Mouse (Mus musculus): ENCODE measurements at regions not wholly inside any gene's neighbourhood (a gene's known extent, or its start where the extent isn't known, plus 50 kb on each side); places are given as distances from the start of the nearest gene placed in this dataset.

DNA sequence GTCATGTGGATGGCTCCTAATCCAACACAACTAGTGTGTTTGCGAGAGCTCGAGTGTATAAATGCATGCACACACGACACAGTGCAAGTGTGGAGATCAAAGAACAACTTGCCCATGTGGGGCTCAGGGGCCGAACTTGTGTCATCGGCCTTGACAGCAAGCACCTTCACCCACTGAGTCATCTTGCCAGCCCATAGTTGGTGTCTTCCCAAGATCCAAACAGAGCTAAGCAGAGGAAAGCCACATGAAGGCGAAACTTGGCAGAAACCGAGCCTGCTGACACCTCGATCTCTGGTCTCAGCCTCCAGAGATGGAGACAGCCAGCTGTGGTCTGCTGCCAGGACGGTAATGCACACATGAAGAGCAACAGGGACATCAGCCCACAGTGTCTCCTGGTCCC lies 177.1 kb downstream of the 3100002H09Rik start:
- Histone ChIP-seq H3K36me3 (ENCODE audit: control insufficient read depth, insufficient read depth, low read length, poor library complexity, severe bottlenecking) (no peaks in the 10 kb centered on the region), H3K27ac (ENCODE audit: insufficient read depth, low read length) (no peak overlapping the region), H3K9me3 (replicated peaks; ENCODE audit: control insufficient read depth, insufficient read depth, low read length, poor library complexity, severe bottlenecking) (no peaks in the 10 kb centered on the region), H3K27me3 (ENCODE audit: control insufficient read depth, insufficient read depth, low read length, poor library complexity, severe bottlenecking) (no peaks in the 10 kb centered on the region), H3K4me3 (ENCODE audit: low read depth, low read length) (no peak overlapping the region), H3K4me1 (ENCODE audit: control insufficient read depth, insufficient read depth, low read length) (peaks cover 4% of the 10 kb centered on the region), H3K9ac (ENCODE audit: low read depth, poor library complexity, severe bottlenecking) (no peak overlapping the region)
- TF ChIP-seq POLR2A (IDR thresholded peaks at IDR 0.05; ENCODE audit: insufficient read depth, low read length) (no peak), EP300 (IDR thresholded peaks at IDR 0.05; ENCODE audit: insufficient read depth, low read depth, low read length) (no peak), CTCF (IDR thresholded peaks at IDR 0.05; ENCODE audit: low read depth, low read length) (no peak)

DNA sequence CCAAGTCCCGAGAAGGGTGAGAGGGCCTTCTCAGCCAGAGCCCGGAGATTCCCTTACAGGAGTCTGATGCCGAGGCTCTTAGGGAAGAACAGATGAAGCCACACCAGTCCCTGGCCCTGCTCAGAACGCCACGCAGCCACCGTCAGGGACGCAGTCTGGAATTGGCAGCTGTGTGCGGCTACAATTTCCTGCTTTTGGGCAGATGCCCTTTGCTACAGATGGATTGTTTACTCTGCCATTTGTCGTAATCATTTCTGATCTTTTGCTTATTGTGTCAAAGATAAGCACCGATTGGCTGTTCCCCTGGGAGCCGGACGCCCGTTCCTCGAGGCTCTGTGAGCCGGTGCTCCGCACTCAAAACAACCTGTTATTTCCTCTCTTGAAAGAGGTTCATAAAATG lies 179.4 kb downstream of the 3100002H09Rik start:
- H3K9ac ChIP-seq (ENCODE audit: low read depth, poor library complexity, severe bottlenecking) = no peak overlapping the region
- no peaks in the 10 kb centered on the region for H3K36me3 ChIP-seq (ENCODE audit: control insufficient read depth, insufficient read depth, low read length, poor library complexity, severe bottlenecking)
- H3K4me1 ChIP-seq (ENCODE audit: control insufficient read depth, insufficient read depth, low read length) = peaks cover 4% of the 10 kb centered on the region
- no peak overlapping the region for H3K4me3 ChIP-seq (ENCODE audit: low read depth, low read length)
- H3K9me3 ChIP-seq (replicated peaks; ENCODE audit: control insufficient read depth, insufficient read depth, low read length, poor library complexity, severe bottlenecking) = no peaks in the 10 kb centered on the region
- no peaks in the 10 kb centered on the region for H3K27me3 ChIP-seq (ENCODE audit: control insufficient read depth, insufficient read depth, low read length, poor library complexity, severe bottlenecking)
- no peak overlapping the region for H3K27ac ChIP-seq (ENCODE audit: insufficient read depth, low read length)
- no peak for TF ChIP-seq CTCF (IDR thresholded peaks at IDR 0.05; ENCODE audit: low read depth, low read length)
- TF ChIP-seq POLR2A (IDR thresholded peaks at IDR 0.05; ENCODE audit: insufficient read depth, low read length) = no peak
- no peak for TF ChIP-seq EP300 (IDR thresholded peaks at IDR 0.05; ENCODE audit: insufficient read depth, low read depth, low read length)

DNA sequence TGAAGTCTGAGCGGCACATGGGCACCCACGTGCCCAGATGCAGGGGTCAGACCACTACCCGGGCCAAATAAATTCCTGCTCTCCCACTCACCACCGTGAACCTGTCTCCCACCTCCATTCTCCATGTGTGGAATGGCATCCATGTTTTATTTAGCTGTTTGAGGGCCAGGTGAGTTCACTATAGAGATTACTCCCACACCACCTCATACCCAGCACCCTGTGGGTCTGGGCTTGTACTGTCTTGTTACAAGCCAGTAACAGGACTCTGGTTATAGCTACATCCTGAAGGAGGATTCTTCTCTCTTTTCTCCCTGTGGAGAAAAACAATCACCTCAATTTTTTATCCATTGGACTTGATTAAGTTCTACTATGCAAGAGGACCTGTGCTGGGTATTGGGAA lies 181.8 kb downstream of the 3100002H09Rik start:
- no peak for TF ChIP-seq EP300 (IDR thresholded peaks at IDR 0.05; ENCODE audit: insufficient read depth, low read depth, low read length)
- TF ChIP-seq CTCF (IDR thresholded peaks at IDR 0.05; ENCODE audit: low read depth, low read length) = no peak
- no peak for TF ChIP-seq POLR2A (IDR thresholded peaks at IDR 0.05; ENCODE audit: insufficient read depth, low read length)
- no peaks in the 10 kb centered on the region for H3K27me3 ChIP-seq (ENCODE audit: control insufficient read depth, insufficient read depth, low read length, poor library complexity, severe bottlenecking)

DNA sequence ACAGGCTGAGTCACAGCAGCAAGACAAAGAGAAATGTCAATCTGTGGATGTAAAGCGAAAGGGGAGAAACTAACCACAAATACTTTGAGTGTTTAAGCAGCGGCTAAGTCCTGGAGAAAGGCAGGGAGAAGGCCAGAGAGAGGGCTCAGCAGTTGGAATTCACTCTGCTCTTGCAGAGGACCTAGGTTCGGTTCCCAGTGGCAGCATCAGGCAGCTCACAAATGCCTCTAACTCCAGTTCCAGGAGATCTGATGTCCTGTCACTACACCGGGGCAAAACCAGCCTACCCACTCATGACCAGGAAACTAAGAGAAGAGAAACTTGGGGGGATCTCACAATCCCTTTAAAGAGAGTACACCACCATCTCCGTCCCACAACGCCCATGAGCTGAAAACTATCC lies 188.2 kb downstream of the 3100002H09Rik start:
- Histone ChIP-seq H3K4me1 (ENCODE audit: control insufficient read depth, insufficient read depth, low read length) (no peaks in the 10 kb centered on the region), H3K9ac (ENCODE audit: low read depth, poor library complexity, severe bottlenecking) (no peak overlapping the region), H3K4me3 (ENCODE audit: low read depth, low read length) (no peak overlapping the region), H3K9me3 (replicated peaks; ENCODE audit: control insufficient read depth, insufficient read depth, low read length, poor library complexity, severe bottlenecking) (no peaks in the 10 kb centered on the region; the same call in 1 of the 2 replicates), H3K27me3 (ENCODE audit: control insufficient read depth, insufficient read depth, low read length, poor library complexity, severe bottlenecking) (no peaks in the 10 kb centered on the region), H3K27ac (ENCODE audit: insufficient read depth, low read length) (no peak overlapping the region), H3K36me3 (ENCODE audit: control insufficient read depth, insufficient read depth, low read length, poor library complexity, severe bottlenecking) (no peaks in the 10 kb centered on the region)
- TF ChIP-seq POLR2A (IDR thresholded peaks at IDR 0.05; ENCODE audit: insufficient read depth, low read length) (no peak), CTCF (IDR thresholded peaks at IDR 0.05; ENCODE audit: low read depth, low read length) (no peak), EP300 (IDR thresholded peaks at IDR 0.05; ENCODE audit: insufficient read depth, low read depth, low read length) (no peak)

More for the DNA sequence above, 181.8 kb downstream of the 3100002H09Rik start:
- Histone ChIP-seq H3K27ac (ENCODE audit: insufficient read depth, low read length) (no peak overlapping the region), H3K4me1 (ENCODE audit: control insufficient read depth, insufficient read depth, low read length) (peaks cover 4% of the 10 kb centered on the region), H3K4me3 (ENCODE audit: low read depth, low read length) (no peak overlapping the region), H3K9ac (ENCODE audit: low read depth, poor library complexity, severe bottlenecking) (no peak overlapping the region), H3K36me3 (ENCODE audit: control insufficient read depth, insufficient read depth, low read length, poor library complexity, severe bottlenecking) (no peaks in the 10 kb centered on the region), H3K9me3 (replicated peaks; ENCODE audit: control insufficient read depth, insufficient read depth, low read length, poor library complexity, severe bottlenecking) (no peaks in the 10 kb centered on the region)

DNA sequence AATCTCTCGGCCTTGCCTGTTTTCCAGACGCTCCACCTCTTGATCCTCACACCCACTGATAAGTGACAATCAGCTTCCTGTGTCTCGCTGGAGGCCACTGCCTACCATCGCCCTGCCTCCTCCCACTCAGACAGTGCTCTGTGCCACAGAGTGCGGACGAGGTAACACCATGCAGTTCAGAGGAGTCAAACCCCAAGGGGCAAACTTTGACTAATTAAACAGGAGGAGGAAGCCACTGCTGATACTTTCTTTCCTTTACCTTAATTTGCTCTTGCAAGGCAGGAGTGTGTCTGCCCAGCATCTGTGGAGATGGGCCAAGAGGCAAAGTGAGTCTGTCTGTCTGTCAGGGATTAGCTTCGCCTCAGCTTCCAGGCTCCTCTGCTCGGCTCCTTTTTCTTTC lies 192.2 kb downstream of the 3100002H09Rik start:
- no peaks in the 10 kb centered on the region for H3K4me1 ChIP-seq (ENCODE audit: control insufficient read depth, insufficient read depth, low read length)
- no peak overlapping the region for H3K4me3 ChIP-seq (ENCODE audit: low read depth, low read length)
- no peaks in the 10 kb centered on the region for H3K27me3 ChIP-seq (ENCODE audit: control insufficient read depth, insufficient read depth, low read length, poor library complexity, severe bottlenecking)
- H3K9ac ChIP-seq (ENCODE audit: low read depth, poor library complexity, severe bottlenecking) = no peak overlapping the region
- H3K36me3 ChIP-seq (ENCODE audit: control insufficient read depth, insufficient read depth, low read length, poor library complexity, severe bottlenecking) = no peaks in the 10 kb centered on the region
- TF ChIP-seq CTCF (IDR thresholded peaks at IDR 0.05; ENCODE audit: low read depth, low read length) = no peak
- no peak for TF ChIP-seq EP300 (IDR thresholded peaks at IDR 0.05; ENCODE audit: insufficient read depth, low read depth, low read length)
- TF ChIP-seq POLR2A (IDR thresholded peaks at IDR 0.05; ENCODE audit: insufficient read depth, low read length) = no peak
- no peak overlapping the region for H3K27ac ChIP-seq (ENCODE audit: insufficient read depth, low read length)
- no peaks in the 10 kb centered on the region; the same call in 1 of the 2 replicates for H3K9me3 ChIP-seq (replicated peaks; ENCODE audit: control insufficient read depth, insufficient read depth, low read length, poor library complexity, severe bottlenecking)

DNA sequence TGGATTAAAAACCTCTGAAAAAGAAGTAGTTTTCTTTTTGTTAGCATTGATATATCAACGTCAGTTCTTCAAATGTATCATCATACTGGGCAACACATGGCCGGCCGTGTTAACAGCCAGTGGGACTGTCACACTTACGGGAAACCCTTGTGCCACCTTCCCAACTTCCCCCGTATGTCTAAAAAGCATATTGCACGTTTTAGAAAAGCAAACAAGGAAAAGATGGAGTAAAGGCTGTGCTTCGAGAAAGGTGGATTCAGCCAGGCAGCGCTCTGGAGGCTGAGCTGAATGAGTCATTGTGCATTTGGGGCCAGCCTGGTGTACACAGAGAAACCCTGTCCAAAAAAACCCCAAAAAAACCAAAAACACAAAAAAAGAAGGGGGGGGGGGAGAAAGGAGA lies 193.4 kb downstream of the 3100002H09Rik start:
- TF ChIP-seq EP300 (IDR thresholded peaks at IDR 0.05; ENCODE audit: insufficient read depth, low read depth, low read length) (no peak), CTCF (IDR thresholded peaks at IDR 0.05; ENCODE audit: low read depth, low read length) (no peak), POLR2A (IDR thresholded peaks at IDR 0.05; ENCODE audit: insufficient read depth, low read length) (no peak)
- no peaks in the 10 kb centered on the region for H3K27me3 ChIP-seq (ENCODE audit: control insufficient read depth, insufficient read depth, low read length, poor library complexity, severe bottlenecking)
- no peak overlapping the region for H3K27ac ChIP-seq (ENCODE audit: insufficient read depth, low read length)
- no peak overlapping the region for H3K4me3 ChIP-seq (ENCODE audit: low read depth, low read length)
- H3K4me1 ChIP-seq (ENCODE audit: control insufficient read depth, insufficient read depth, low read length) = no peaks in the 10 kb centered on the region
- H3K36me3 ChIP-seq (ENCODE audit: control insufficient read depth, insufficient read depth, low read length, poor library complexity, severe bottlenecking) = no peaks in the 10 kb centered on the region
- no peak overlapping the region for H3K9ac ChIP-seq (ENCODE audit: low read depth, poor library complexity, severe bottlenecking)
- no peaks in the 10 kb centered on the region; the same call in 1 of the 2 replicates for H3K9me3 ChIP-seq (replicated peaks; ENCODE audit: control insufficient read depth, insufficient read depth, low read length, poor library complexity, severe bottlenecking)

Data from ES-Bruce4 (cell line).